Mouse (Mus musculus) spleen, postnatal 36 days (tissue): Measurements from ENCODE around the gene Gm4141.
"Not testable (repeated sequence)": the region's sequence is repeated elsewhere in the genome, so short reads cannot be mapped to it uniquely, and the experiment has no call there.

Source experiments
- DNase-seq, 2 experiments: peaks; one replicate each; pipeline ENCODE4 v3.0.0; 2022; ENCODE audit warnings: low spot score in 2 of 2, mixed read lengths in 1 of 2

Gene Gm4141

DNA sequence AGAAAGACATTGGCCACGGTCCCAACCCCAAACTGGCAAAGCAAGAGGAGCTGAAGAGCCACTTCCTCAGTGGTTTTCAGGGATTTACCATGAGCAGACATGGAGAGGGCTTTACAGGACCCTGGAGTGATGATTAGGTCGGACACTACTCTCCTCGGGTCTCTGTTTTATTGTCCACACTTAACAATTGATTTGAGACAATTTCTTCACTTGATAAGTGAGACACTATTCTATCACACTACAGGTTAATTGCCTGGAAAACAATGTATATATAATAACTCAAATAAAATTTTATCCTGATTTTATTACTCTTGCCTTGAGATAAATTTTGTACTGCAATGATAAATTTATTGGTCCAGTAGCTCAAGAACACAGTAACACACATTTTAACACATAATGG is at the start of gene Gm4141:
Gene Gm4141, minus strand, starts transcription at position 101 of the 400 bp plus-strand sequence.
- not testable (repeated sequence) for DNase-seq

DNA sequence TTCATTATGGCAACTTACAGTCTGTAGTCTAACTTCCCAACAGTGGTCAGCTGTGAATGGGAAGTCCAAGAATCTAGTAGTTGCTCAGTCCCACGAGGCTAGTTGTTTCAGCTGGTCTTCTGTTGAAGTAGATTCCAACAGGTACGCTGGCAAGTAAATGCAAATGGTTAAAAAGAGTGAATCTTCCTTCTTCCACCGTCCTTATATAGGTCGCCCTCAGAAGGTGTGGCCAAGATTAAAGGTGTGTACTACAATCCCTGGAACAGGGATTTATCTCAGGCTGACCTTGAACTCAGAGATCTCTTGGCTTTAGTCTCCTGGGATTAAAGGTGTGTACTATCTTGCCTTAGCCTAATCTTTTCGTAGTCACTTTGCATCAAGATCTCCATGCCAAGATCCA is 22.9 kb upstream of the Gm4141 start, which contains the start of gene Gm4513:
Gene Gm4513, minus strand, starts transcription at position 101 of the 400 bp plus-strand sequence.
- DNase-seq = not testable (repeated sequence)

DNA sequence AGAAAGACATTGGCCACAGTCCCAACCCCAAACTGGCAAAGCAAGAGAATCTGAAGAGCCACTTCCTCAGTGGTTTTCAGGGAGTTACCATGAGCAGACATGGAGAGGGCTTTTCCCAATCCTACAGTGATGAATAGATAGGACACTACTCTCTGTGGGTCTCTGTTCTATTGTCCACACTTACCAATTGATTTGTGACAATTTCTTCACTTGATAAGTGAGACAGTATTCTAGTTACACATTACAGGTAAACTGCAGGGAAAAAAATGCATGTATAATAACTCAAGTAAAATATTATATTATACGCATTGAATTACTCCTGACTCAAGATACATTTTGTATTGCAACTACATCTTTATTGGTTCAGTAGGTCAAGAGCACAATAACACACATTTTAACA is 30.4 kb downstream of the Gm4141 start, which contains the start of gene Gm5726:
Gene Gm5726, minus strand, starts transcription at position 101 of the 400 bp plus-strand sequence.
- DNase-seq = not testable (repeated sequence)

DNA sequence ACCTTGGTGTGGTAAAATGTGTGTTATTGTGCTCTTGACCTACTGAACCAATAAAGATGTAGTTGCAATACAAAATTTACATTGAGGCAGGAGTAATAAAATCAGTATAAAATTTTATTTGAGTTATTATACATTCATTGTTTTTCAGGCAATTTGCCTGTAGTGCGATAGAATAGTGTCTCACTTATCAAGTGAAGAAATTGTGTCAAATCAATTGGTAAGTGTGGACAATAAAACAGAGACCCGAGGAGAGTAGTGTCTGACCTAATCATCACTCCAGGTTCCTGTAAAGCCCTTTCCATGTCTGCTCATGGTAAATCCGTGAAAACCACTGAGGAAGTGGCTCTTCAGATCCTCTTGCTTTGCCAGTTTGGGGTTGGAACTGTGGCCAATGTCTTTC is 42.5 kb downstream of the Gm4141 start, which contains the start of gene Vmn1r104:
Gene Vmn1r104, plus strand, starts transcription at position 301 of the 400 bp plus-strand sequence.
- DNase-seq = not testable (repeated sequence)
